Mouse (Mus musculus): ENCODE measurements at regions not wholly inside any gene's neighbourhood (a gene's known extent, or its start where the extent isn't known, plus 50 kb on each side); places are given as distances from the start of the nearest gene placed in this dataset.

- no peak for DNase-seq (ENCODE audit: low spot score)
Observed at GRCm38 (mm10) chr7:88185120-88185796, 92.6 kb upstream of the Ctsc start.

GRCm38 (mm10) chr7:88187555-88187954 is 90.3 kb upstream of the Ctsc start:
- no peak for DNase-seq (ENCODE audit: low spot score)

GRCm38 (mm10) chr7:88192771-88193170 is 85.1 kb upstream of the Ctsc start:
- no peak for DNase-seq (ENCODE audit: low spot score)

DNA sequence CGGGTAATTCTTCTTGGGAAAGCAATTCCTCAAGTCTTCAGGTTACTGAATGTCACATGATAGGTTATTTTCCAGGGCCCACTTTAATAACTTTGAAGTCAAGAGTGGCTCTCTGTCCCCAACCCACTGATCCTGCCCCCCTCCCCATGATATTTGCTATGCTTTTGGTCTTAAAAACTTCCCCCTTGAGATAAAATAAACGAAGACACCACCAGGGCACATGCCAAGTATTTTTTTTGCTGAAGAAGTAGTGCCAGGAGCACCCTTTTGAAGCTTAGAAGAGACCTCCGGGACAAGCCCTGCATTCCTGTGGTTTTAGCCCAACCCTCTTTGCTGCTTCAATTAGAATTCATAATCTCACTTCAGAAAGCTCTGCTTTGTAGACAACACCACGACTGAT is 78.8 kb upstream of the Ctsc start:
- DNase-seq (ENCODE audit: low spot score): no peak

GRCm38 (mm10) chr7:88199929-88200538 is 77.9 kb upstream of the Ctsc start:
- no peak for DNase-seq (ENCODE audit: low spot score)

DNA sequence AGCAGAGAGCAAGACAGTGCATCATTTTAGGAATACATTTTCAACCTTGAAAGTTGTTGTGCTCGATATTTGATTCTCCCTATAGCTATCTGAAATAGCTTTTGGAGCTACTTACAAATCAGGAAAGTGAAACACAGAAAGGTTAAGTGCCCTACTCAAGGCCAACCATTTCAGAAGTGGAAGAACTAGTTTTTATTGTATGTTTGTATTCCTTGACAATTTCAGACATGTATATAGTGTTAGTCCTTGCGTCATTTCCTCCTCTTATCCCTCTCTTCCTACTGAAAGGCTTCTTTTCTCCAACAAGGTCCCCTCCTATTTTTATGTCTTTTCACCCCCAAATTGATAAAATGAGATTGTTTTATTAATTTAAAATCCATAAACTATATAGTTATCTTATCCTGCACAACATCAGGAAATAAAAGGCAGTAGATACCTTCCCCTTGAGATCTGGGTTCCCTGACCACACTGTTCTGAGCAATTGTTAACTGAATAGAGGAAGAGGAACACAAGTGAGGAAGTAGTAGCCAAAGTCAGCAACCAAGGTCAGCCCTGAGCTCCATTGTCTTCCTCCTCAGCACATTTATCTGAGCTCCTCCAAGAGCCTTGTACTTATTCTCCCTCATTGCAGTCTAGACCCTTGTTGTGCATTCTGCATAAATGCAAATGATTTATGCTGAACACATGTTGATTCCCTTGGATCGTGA is 76.1 kb upstream of the Ctsc start:
- DNase-seq (ENCODE audit: low spot score): no peak

GRCm38 (mm10) chr7:88206223-88206827 is 71.6 kb upstream of the Ctsc start:
- DNase-seq (ENCODE audit: low spot score): no peak

DNA sequence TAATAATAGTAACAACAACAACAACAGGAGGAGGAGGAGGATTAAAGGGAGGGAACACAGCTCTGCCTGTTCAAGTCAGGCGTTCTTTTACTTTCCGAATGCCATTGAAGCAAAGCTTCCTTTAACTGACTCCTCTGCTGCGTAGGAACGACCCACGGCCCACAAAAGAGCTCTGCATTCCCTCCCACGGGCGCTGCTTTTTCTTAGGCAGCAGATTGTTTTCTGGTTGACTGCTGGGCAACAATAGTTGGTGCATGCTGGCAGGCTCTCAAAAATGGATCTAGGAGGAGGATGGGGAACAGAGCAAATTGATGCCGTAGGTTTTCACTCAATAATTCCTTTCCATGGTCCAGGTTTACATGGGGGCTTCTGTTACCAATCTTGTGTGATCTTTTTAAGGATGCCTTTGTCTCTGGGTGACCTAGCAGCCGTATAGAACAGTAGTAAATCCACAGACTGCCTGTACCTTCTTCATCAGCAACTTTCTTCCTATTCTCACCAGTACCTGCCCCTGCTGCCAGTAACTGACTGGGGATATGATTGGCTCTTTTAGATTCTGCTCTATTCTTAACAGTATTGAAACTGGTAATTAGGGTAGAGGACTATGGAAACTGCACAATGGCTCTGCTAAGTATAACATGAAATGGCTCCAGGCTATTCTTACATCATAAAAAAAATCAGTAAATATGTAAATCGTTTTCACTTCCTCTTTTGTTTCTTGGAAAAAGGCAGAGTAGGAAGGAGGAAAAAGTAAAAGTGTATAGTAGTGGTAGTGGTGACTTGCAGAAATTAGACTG is 70.8 kb upstream of the Ctsc start:
- peak; percentile 44 for DNase-seq (ENCODE audit: low spot score)

DNA sequence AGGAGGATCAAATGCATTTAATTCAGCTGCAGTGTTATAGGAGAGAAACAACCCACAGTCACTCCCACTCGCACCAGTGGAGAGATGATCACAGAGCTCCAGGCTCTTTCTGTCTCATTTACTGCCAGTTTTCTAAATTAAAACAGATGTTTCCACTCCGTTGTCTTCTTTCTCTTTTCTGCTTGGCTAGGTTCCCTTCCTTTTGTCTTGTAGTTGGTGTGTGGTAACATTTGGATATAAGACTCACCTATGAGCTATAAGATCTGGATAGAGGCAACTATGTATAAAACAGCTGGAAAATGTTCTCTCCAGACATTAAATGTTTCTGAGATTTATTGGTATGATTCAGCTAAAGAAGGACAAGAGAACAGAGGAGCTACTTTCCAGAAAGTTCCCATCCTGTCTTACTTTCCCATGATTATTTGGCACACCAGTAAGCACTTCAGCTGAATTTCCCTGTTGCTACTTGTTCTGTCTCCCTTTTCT is 63.1 kb upstream of the Ctsc start:
- DNase-seq (ENCODE audit: low spot score): no peak

DNA sequence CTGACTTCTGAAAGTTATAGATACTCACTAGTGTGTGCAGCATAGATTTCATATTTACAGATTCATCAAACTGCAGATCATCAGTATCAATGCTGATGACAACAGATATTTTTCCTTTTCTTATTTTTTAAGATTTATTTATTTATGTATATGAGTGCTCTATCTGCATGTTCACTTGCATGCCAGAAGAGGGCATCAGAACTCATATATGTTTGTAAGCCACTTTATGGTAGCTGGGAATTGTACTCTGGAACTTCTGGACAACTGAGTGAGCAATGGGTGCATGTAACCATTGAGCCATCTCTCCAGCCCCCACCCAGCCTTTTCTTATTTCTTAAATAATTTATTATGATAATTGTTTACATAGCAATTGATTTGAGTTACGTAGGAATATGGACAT is 62.5 kb upstream of the Ctsc start:
- no peak for DNase-seq (ENCODE audit: low spot score)

GRCm38 (mm10) chr7:88222141-88222540 is 55.7 kb upstream of the Ctsc start:
- no peak for DNase-seq (ENCODE audit: low spot score)

DNA sequence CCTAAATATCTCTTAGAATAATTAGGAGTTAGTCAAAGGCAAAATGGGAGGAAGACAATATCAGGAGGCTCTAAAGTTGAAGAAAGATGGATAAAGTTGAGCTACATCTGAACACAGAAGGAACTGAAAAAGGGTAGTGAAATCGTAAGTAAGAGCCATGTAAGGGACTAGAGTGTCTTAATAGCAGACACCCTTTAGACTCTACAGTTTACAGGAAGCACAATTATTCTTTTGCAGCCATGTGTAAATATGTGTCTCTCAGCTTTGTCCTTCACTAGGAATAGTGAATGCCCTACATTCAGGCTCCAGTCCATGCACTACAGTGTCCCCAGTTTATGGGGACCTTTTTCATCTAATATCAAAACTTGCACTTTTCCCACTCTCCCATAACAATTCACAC is 52.1 kb upstream of the Ctsc start:
- no peak for DNase-seq (ENCODE audit: low spot score)
